Mouse (Mus musculus) cerebellum, adult 2 months (tissue): ENCODE data around the gene Rnd1.

ENCODE experiments used
- CTCF ChIP-seq: fragments of 200-500 bp; IDR thresholded peaks from 2 replicates; pipeline ENCODE4 v1.5.1; 2011; ENCODE audit warnings: low read depth, mild to moderate bottlenecking, control low read depth, low read length, moderate library complexity, borderline replicate concordance; ENCODE audit not compliant: insufficient read depth
- POLR2A ChIP-seq: fragments of 200-500 bp; IDR thresholded peaks from 2 replicates; pipeline ENCODE4 v1.6.1; 2011; ENCODE audit warnings: low read length, control low read depth, borderline replicate concordance; ENCODE audit not compliant: insufficient read depth

GRCm38 (mm10) chr15:98633822-98634470, 43.3 kb downstream of the Rnd1 start:
- TF ChIP-seq CTCF (no peak), POLR2A (no peak)
